Mouse (Mus musculus) T-helper 2 cell (primary cell): ENCODE data around the gene Atp6v1g1.

Experiments
- in situ Hi-C: fragments of 300-600 bp; cut with MboI, MseI; formaldehyde crosslinking; loops from one replicate; pipeline ENCODE4 v1.15.1; 2025; ENCODE audit warnings: high pct_unique_total_duplicates

The Atp6v1g1 gene

DNA sequence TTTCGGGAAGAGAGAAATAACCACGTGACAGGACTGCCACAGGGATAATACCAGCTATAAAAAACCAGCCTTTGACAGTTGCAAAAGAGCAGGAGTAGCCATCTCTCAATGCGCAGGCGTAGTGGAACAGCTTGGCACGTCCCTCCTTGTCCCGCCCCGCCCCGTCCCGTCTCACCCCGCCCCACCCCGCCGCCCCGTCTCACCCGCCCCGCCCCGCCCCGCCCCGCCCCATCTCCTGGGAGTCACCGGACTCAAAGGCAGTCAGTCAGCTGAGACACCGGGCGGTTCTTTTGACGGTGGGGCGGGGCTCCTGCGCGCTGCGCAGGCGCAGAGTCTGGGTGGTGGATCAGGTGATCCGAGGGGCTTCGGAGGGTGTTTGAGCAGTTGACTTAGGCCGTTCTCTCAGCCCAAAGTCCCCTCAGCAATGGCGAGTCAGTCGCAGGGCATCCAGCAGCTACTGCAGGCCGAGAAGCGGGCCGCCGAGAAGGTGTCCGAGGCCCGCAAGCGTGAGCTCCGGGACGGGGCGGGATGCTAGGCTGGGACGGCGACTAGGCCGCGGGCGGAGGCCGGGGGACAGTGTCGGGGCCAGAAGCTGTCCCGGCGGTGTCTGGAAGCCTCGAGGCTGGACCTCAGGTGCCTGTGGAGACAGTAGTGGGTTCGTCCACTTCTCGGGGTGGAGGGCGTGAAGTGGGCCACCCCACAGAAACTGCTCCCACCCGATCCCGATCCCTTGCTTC, at the start of gene Atp6v1g1:
TSS of gene Atp6v1g1 (plus strand) at position 279 of the 737 bp plus-strand sequence.
- in situ Hi-C loops, result loop anchor here (10.0 kb wide), 1 partner anchor 140 kb away; the partner anchor contains the start of gene Akna

DNA sequence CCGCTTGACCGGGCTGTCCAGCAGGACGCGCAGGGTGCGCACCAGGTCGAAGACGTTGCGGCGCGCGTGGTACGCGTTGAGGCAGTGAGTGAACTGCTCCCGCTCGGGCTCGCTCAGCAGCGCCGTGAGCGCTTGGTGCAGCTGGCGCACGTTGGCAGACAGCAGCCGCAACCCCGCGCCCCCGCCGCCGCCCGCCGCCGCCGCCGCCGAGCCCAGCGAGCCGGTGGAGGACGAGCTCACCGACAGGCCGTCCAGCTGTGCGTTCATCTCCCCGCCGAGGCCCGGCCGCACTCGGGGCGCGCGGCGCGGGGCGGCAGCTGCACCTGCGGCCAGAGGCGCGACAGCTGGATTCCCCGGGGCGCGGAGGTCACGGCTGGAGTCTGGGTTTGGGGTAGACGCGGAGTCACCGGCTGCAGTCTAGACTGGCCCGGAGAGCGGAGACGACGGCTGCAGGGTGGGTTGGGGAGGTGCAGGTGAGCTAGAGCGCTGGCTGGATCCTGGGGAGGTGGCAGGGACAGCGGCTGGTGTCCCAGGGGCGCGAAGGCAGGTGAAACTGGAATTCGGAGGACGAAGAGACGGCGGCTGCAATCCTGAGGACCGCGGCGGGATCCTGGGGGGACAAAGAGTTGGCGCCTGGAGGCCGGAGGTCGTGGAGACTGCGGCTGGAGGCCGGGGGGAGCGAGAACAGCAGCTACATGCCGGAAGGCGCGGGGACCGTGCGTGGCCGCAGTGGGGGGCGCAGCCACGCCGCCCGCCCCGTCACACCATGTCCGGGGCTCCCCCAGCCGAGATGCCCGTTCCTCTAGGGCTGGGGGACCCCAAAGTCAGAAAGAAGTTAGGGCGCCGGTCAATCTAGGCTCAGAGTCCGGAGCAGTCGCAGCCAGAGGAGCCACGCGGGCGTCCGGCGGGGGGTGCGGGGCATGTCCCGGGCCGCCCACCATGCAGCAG, 49.3 kb upstream of the Atp6v1g1 start:
- in situ Hi-C loops, result loop anchor here (5.0 kb wide), 1 partner anchor 62 kb away; the partner anchor contains the start of gene Tmem268

DNA sequence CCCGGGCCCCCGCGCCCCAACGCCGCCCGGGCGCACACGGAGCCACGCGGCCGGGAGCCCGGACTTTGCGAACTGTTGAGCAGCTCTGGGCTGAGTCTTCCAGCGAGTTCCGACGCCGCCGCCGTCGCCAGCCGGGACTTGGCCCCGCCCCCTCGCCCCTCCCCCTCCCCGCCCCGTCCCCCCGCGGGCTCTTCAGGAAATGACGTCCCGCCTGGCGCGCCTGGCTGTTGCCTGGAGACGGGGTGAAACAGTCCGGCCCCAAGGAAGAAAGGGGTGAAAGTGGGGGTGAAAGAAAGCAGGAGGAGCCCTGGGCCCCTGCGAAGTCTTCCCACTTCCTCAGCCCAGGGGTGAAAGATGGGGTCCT, 48.7 kb upstream of the Atp6v1g1 start, which contains the start of gene Whrn:
TSS of gene Whrn (minus strand) at position 77 of the 364 bp plus-strand sequence.
- in situ Hi-C loops, result loop anchor here (5.0 kb wide), 1 partner anchor 61 kb away; the partner anchor contains the start of gene Tmem268

DNA sequence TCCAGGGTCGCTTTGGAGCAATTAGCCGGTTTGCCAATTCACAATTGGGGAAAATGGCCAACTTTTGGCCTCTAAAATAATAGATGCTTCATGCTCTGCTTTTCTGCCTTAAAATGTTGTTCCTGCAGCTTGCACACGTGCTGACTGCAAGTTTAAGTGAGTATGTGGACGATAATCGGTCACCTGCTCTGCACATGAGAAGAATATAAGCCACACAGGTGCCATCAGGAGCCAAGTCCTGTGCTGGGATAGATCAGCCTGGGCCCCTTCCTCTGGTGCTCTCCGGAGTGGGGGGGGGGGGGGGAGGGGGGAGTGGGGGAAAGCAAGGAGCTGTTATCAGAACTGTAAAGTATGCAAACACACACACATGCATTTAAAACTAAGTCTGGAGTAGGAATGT, 48.3 kb upstream of the Atp6v1g1 start:
- in situ Hi-C loops, result loop anchor here (5.0 kb wide), 1 partner anchor 61 kb away; the partner anchor contains the start of gene Tmem268

DNA sequence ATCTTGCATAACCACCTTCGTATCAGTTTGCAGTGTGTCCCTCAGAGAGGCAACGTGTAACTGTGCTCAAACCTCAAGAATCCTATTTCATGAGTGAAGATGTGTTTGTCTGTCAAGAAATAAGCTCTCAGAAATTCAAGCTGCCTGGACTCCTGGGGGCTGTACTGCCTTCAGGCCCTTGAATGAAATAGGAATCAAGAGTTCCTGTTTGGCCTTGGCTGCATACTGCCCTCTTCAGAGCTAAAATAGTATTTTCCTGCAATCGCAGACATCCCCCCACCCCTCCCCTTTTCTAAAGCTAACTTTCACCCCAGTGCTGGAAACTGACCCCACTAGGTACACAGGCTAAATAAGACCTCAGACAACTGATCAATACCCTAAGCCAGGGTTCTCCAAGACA, 46.2 kb upstream of the Atp6v1g1 start:
- in situ Hi-C loops, result loop anchor here (5.0 kb wide), 1 partner anchor 59 kb away; the partner anchor contains the start of gene Tmem268

DNA sequence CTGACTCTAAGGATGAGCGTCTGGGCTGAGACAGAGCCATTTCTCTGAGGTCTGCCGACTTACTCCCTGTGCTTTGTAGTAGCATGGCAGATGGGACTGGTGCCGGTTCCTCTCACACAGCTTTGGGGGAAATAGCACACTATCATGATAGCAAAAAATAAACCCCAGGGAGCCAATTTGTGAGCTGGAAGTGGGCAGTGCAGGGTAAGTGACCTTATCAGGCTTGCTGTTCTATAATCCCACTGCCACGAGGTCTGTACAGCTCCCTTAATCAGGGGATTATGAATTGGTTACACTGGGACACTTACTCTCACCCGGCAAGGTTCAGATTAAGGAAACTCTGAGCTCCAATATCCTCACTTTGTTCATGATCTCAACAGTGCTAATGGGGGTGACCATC, 43.5 kb upstream of the Atp6v1g1 start:
- in situ Hi-C loops, result no loop called here

DNA sequence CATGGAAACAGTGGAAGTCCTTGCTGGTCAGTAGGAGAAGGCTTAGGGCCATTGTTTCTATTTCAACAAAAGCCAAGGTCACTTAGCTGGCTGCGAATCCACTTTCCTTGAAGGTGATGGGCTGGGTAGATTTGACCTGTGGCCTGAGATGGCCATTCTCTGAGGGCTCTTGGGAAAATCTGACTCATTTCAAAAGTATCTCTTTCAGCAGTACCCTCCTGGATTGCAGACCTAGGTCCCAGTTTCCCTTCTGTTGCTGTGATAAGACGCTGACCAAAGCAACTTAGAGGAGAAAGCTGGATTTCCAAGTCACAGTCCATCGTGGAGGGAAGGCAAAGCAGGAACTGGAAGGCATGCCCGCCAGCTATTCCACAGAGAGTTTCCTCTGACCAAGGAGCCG, 40.6 kb upstream of the Atp6v1g1 start:
- in situ Hi-C loops, result no loop called here

DNA sequence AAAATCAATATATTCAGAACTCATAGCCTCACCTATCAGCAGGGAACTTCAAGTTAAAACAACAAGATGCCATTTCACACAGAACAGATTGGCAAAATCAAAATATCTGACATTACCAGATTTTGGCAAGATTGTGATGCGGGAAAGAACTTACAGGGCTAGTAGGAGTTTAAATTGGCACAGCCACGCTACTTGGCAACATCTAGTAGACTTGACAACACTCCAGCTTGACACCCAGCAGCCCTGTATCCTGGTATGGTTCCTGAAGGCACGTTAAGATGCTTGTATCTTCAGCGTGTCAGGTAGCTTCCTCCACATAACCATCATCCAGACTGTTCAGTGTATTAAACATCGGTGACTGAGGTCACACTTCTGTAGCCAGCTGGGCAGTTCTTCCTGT, 37.1 kb upstream of the Atp6v1g1 start:
- in situ Hi-C loops, result no loop called here

DNA sequence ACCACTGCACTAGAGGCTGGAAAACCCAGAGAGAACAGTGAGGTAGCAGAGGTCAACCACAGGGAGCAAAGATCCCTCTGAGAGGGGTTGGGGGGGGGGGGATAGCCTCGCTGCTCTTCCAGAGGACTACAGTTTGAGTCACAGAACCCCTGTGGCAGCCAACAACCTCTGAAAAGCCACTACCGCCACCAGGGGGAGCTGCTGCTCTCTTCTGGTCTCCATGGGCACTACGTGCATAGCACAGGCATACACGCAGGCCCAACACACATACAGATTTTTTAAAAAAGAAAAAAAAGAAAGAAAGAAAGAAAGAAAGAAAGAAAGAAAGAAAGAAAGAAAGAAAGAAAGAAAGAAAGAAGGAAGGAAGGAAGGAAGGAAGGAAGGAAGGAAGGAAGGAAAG, 36.3 kb upstream of the Atp6v1g1 start:
- in situ Hi-C loops, result no loop called here

DNA sequence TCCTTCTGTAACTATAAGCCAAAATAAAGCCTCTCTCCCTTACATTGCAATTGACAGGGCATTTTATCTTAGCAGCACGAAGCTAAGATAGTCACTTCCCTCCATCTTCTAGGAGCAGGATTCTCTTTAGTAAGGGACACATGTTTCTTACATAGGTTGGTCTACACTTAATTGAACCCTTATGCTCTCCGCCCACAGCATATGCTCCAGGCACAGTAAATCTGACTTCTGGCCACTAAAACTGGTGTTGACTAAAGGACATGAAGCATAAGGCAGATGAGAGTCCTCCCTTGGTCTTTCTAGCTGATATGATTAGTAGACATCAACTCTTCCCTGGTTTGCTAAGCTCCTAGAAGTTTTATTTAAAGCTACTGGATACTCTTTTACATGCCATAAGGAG, 31.7 kb upstream of the Atp6v1g1 start:
- in situ Hi-C loops, result no loop called here

DNA sequence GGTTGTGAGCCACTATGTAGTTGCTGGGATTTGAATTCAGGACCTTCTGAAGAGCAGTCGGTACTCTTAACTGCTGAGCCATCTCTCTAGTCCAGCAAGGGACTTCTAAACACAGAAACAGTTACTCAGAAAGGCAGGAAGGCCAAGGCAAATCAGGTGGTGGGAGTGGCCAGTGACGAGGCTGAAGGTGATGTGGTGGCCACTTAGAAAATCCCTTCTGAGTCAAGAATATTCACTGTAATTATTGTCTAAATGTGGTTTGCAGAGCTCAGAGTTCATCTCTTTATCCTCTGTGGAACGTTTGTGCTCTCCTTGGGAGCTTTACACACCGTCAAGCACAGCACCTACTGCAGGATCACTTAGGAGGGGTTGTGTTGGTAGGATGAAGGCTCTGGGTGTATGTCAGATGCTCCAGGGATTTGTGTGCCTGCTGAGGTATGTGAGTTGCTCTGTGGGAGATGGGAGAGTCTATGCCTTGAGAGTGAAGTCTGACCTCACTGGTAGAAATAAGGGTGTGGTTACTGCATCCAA, 30.1 kb upstream of the Atp6v1g1 start:
- in situ Hi-C loops, result no loop called here

DNA sequence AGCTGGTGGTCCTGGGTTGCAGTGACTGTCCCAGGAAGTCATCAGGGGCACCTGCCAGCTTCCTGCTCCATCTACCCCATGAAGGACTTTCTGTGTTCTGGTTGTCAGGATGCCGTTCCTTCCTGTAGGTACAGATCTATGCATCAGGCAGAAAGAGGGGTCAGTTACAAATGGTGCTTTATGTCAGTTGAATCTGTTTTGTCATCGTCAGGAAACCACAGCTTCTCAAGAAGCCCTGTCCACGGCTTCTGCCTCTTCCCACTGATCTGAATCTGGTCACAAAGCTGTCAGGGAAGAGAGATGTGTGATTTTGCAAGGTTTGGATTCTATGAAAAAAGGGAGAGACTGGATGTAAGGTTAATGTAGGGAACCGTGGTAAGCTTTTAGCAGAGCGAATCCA, 29.6 kb upstream of the Atp6v1g1 start:
- in situ Hi-C loops, result no loop called here

DNA sequence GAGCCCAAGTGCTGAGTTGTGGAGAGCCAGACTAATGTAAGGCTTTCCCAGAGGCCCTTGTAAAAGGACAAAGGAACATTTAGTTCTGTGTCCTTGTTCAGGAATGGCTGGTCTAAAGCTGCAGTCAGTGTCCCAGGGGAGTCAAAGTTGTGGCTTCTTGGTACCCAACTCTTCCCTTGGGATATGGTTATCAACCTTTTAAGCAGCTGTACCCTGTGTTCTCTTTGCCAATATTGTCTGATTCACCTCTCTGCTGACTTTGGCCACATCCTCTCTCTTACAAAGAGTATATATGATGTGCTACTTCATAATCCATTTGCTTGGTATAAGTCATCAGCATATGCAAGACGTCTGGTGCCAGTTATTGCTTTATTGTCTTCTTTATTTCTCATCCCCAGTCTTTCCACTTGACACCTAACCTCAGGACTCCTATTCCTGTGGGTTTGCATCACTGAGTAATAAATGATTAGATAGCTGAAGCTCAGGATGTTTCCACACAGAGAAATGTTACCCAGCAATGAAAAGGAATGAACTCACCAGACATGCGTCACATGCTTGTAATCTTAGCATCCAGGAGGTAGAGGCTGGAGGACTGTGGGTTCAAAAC, 22.7 kb upstream of the Atp6v1g1 start:
- in situ Hi-C loops, result no loop called here

DNA sequence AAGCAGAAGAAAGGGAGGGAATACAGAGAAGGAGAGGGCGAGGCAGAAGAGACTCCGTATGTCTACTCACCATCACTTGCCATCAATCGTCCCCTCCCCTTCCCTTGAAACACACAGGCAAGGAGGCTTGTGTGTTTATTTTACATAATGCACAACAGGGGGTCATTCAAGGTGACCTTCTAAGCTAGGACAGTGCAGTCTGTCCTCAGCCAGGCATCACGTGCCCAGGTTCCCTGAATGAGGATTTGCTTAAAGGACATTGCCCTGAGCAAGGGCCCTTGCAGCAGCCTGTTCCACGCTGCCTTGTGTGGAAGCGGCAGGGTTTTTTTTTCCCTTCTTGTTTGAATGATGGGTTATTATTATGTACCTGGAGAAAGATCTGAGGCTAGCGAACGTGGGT, 19.1 kb upstream of the Atp6v1g1 start:
- in situ Hi-C loops, result no loop called here

DNA sequence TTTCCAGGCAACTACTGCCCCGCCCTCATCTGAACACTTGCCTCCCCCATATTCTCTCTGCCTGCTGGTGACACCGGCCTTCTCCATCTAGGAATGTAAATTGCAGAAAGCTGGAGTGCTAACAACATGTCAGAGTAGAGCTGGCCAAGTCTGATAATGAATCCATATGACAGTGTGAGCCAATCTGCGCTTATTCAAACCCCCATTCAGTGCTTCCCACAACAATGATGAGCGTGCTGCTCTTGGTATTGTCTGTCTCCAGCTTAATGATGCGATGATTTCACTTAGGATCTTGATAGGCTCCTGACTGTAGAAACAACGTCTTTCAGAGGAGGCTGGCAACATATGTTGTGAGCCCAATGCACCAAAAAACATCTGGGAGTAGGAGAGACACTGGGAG, 15.6 kb upstream of the Atp6v1g1 start:
- in situ Hi-C loops, result no loop called here

DNA sequence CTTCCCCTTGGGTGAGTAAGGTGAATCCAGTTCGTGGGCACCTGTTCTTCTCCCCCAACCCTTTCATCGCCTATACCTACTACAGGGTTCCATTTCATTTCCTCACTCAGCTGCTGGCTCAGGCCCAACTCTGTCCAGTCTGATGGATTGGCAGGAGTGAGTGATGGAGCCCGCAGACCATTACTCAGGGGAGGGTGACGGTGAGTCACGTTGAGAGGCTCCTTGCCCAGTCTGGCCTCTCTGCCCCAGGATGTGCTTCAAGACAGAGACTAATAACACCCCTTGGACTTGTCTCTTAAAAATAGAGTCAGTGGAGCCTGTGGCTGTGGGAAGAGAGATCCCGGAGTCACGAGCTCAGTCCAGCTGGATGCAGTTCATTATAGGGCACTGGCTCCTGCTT, 14.2 kb upstream of the Atp6v1g1 start:
- in situ Hi-C loops, result no loop called here

DNA sequence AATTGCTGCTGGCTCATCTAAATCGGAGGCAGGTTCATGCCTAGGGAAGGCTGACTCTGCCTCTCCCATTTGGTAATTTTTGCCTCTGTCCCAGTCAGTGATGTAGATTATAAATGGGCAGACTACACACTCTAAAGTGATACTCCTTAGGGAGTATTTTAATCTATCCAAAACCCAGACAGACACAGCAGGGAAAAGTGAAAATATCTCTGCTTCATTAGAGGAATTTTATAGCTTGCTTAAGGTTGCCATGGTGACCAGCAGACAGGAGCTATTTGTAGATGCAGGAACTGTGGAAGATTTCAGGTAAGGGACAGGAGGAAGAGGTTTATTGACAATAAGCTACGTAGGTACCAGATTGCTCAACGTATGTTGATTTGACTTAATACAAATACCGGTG, 7.0 kb upstream of the Atp6v1g1 start:
- in situ Hi-C loops, result no loop called here

DNA sequence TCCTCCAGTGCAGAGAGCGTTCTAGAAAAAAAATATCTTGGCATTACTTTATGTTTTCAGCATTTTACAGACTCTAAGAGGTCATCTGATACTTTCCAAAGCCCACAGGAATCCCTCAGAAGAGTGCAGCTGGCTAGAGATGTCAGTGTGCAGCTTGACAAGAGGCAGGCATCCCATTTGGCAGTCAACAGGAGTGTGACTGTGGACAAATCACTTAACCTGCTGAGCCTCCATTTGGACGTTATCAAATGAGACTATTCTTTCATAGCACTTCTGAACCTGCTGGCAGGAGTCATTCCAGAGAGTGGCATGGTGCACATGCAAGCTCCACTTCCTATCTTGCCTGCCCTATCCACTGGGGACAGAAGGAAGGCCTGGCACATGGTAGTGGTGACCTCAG, 2.4 kb upstream of the Atp6v1g1 start:
- in situ Hi-C loops, result loop anchor here (10.0 kb wide), 1 partner anchor 137 kb away; the partner anchor contains the start of gene Akna

DNA sequence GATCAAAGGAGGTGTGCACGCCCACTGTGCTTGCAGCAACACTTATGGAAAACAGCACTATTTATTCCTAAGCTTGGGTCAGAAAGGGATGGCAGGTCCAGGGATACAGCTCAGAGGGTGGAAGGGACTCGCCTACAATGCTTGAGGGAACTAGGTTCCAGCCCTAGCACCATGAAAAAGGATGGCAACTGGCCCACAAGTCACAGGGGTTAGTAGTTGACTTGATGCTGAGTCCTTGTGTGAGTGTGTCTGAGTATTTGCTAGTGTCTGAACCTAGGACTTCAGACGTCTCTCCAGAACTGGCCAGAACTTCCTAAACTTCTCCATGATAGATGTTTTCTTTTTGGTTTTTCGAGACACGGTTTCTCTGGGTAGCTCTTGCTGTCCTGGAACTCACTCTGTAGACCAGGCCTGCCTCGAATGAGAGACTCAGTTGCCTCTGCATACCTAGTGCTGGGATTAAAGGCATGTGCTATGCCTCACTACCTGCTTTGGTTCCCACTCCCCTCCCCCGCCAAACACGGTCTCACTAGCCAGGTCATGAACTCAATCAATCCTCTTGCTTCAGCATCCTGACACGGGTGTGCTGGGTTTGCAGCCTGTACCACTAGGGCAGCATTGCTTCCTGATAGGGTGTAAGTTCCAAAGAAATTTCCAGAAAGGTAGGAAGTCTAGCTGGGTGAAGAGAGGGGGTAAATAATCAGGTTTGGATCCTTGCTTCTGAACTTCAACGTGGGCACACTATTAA, 652 bp upstream of the Atp6v1g1 start:
- in situ Hi-C loops, result loop anchor here (10.0 kb wide), 1 partner anchor 139 kb away; the partner anchor contains the start of gene Akna

DNA sequence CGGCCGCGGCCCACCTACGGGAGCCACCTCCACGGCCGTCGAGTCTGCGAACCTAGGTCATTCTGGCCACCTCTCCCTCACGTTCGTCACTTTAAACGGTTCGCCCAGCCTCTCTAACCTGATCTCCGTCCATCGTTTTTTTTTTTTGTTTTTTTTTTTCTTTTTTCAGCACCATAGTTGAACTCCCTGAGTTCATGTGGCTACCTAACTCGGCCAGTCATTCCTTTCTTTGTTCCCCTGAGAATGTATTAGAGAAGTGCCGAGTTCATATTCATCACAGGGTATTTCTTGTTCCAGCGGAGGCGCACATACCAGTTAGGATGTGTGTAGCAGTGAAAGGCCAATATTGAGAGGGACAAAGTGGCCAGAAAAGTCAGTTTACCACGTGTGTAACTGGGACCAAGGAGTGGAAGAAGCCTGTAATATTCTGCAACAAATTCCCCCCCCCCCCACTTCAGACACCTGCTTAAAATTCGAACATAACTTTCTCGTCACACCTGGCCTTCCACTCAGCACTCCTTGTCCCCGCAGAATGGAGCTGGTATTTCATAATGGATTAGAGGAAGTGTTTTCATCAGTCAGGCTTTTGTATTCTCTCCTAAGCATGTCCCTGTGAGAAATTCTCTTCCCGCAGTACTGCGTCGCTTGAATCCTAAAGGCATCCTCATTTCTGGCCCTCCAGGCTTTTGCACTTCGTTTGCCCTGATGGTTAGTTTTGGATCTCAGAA, 823 bp downstream of the Atp6v1g1 start:
- in situ Hi-C loops, result loop anchor here (10.0 kb wide), 1 partner anchor 141 kb away; the partner anchor contains the start of gene Akna
